Mouse (Mus musculus): ENCODE results near the gene Gpr179.

GRCm38 (mm10) chr11:97398506-97398905 is 46.6 kb upstream of the Gpr179 start:
- TF ChIP-seq POLR2A (IDR thresholded peaks at IDR 0.05; ENCODE audit: low read depth, low read length) (no peak), CTCF (IDR thresholded peaks at IDR 0.05; ENCODE audit: extremely low read depth, insufficient read length, insufficient replicate concordance, low read depth, low read length) (no peak)

All from small intestine, adult 2 months (tissue).